Mouse (Mus musculus) embryo, embryonic 11 days (tissue): ENCODE measurements around the gene Gnb4.

Source experiments
- DNase-seq: peaks from one replicate; pipeline ENCODE4 v3.0.0-alpha.2; 2015

Gene Gnb4

DNA sequence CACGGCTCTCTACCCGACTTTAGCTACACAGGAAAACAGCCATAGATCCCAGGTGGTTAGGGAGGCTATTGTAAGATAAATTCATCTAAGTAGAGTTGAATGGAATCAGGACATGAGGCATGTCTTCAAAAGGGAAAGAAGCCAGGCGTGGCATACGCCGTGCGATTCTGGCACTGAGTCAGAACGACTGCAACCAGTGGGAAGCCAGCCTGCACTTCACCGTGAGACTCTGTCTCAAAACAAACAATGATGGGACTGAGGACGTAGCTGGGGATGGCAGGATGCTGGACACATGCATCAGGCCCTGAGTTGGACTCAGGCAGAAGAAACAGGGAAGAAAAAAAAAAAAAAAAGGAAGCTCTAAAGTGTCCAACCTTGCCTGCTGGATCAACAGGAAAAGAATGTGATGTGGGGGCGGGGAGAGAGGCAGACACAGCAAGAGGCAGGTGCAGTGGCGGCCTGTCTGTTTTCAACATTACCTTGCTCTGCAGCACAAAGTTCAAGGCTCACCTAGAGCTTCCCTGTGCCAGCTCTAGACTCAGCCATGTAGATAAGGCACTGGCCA, 4.7 kb downstream of the Gnb4 start:
- DNase-seq, result no peak

DNA sequence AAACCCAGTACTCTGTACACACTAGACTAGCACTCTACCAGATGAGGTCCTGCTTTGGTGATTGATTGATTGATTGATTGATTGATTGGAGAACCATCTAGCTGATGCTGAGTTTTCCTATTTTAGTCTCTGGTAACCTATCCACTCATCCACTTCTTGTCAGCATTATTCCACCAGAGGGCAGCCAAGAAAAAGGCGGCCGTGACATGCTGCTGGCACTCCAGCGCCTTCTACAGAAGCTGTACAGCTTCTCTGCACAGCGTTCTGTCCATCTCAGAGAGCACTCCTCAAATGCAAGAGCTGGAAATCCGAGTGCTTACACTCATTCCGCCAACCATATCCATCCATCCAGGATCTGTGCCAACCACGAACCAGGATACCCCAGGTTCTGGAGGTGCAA, 5.8 kb downstream of the Gnb4 start:
- peak; percentile 73 for DNase-seq

DNA sequence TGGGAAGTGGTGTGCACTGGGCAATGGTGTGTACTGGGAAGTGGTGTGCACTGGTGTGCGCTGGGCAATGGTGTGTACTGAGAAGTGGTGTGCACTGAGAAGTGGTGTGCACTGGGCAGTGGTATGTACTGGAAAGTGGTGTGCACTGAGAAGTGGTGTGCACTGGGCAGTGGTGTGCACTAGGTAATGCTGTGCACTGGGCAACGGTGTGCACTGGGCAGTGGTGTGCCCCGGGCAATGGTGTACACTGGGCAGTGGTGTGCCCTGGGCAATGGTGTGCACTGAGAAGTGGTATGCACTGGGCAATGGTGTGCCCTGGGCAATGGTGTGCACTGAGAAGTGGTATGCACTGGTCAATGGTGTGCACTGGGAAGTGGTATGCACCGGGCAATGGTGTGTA, 7.2 kb downstream of the Gnb4 start:
- DNase-seq, result no peak

DNA sequence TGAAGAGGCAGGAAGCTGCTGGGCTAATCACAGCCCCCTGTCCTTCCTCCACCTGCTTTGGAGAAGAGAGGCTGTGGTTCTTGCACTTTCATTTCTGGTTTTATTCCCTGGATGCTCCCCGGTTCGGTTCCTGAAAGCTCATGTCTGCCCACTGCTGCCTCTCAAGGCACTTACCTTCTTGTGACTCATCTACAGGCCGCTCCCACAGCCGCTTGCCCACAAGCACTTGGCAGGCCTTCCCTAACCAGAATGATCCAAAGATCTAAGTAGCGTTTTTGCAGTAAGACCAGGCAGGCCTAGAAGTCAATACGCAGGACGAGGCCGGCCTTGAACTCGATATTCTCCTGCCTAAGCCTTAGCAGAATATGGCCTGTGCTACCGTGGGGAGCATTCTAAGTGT, 15.3 kb downstream of the Gnb4 start:
- no peak for DNase-seq

DNA sequence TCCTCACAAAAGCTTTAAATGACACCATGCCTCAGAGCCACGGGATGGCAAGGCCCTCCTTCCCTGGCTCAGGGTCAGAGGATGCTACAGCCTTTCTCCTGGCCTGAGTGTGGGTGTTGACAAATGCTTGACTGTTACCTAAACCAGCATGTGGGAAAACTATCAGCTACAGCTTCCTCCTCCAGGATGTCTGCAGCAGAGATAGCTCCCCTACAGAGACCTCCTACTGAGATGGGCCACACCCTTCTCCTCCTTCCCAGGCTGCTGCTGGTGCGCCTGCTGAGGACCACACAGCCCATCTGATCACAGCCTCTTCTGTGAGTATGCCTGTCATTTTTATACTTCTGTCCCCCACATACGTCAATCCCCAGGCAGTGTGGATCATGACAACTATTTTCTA, 17.1 kb downstream of the Gnb4 start:
- no peak for DNase-seq

DNA sequence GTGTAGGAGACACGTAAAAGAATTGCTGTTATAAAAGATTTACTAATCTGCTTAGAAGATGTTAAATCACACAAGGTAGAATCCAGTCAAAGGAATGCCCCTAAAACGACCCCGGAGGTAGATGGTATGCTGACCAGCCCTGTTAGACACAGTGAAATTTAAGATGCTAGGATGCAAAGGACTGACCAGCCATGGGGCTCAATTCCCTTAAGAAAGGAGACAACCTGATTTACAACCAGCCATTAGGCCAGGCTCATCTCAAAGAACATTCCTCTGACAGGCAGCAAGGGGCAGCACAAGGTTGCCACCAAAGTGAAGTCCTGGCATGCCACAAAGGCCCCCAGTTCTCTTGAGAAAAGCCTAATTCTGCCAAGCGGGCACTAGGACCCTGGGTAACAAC, 21.3 kb downstream of the Gnb4 start:
- peak; percentile 20 for DNase-seq

DNA sequence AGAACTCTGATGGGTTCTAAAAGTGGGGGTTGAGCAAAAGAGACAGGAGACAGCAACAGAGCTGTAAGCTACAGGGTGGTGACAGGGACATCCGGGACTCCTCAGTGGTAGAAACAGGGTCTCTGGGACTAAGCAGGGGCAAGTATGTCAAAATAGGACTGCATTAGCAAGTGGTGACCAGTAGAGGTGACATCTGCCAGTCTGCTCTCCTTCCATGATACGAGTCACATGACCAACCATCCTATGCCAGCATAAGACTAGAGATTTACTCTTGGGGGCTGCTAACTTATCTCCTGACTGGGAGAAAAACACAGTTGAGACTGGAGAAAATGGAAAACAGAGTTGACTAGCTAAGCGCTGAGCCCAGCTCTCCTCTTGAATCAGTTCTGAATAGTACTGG, 30.1 kb downstream of the Gnb4 start:
- no peak for DNase-seq

DNA sequence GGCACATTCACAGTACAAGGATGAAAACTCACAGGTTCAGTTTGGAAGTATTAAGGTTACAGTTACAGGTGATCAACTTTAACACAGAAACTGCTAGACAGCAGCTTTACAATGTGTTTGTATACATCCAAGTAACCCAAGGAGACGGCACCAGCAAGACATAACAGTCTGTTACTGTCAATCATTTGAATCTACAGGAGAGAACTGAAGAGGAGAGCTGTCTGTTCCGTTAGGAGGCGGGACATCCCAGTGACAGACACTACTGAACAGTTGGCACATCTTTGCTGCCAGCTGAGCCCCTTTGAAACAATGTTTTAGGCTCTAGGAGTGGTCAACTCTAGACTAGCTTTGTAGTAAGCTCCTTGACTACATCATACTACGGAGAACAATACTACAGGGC, 32.9 kb downstream of the Gnb4 start:
- no peak for DNase-seq

DNA sequence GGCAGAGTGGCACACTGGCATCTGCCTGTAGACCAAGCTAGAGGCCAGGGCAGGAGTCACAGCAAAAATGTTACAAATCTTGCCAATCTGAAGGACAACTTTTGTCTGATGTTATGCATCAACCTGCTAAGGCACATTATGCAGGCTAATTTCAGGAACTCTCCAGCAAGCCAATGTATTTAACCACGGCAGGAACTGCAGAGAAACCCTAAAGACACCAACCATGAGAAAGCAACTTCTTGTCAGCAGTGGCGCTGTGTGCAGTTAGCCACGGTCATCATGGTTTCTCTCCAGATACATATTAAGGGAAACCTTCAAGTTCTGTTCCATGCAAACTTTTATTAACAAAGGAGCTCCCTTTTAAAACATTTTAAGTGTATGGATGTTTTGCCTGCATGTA, 34.5 kb downstream of the Gnb4 start:
- DNase-seq, result no peak

DNA sequence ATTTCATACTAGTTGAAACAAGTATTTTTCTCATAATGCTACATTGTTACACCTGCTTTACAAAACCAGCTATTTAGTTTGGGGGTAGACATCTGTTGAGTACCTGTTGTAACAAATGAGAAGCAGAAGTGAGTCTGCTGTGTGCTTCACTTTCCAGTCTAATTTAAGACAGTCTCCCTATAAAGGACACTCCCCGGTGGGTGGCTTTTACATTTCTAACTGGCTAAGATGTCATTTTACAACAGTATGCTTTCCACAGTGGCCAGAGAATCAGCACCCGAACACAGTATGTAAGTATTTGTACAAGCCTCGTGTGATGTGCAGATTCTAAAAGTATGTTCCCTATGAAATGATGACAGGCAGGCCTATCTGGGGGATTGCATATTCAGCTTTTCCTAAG, 35.6 kb downstream of the Gnb4 start:
- DNase-seq, result no peak

DNA sequence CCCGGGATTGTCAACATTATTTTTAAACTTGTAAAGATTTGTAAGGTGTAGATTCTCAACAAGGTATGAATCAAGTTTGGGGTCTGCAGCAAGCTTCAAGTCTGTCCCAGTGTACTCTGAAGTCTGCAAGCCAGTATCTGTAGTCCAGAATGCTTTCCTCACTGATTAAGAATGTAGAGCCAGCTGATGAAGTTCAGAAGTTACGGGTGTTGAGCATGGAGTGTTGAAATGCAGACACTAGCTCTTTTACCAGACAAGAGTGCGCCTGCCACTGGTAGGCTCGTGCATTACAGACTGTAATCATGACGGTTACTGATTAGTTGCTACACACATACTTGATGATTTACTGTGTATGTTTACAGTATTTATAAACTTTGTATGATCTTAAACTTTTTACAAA, 37.6 kb downstream of the Gnb4 start:
- DNase-seq, result no peak

DNA sequence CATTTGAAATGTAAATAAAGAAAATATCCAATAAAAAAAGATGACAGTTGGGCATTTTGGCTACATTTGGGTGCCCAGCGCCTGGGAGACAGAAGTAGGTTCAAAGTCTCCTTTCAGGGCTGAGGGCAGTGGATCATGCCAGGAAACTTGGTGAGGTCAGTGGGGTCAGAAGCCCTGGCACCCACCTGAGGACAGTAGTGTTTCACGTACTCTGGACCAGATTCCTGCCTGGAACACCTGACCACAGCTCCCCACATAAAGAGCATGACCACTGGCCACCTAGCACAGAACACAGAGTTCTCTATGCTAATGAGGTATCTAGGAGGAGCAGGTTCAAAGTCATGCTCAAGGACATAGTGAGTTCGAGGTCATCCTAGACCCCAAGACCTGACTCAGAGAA, 41.2 kb downstream of the Gnb4 start:
- no peak for DNase-seq

DNA sequence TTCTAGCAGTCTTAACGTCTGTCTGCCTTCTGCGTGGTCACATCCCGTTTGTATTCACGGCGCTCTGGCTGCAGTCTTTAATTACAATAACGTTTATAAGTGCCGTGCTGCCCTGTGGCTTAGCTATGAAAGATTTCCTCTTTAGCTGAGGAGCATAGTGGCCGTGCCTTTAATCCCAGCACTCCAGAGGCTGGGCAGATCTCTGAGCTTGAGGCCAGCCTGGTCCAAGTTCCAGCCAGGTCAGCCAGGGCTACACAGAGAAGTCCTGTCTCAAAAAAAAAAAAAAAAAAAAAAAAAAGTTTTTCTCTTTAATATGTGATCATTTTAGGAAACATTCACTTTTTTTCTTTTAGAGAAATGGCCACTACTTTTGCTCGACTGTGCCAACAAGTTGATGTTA, 42.5 kb downstream of the Gnb4 start:
- no peak for DNase-seq

DNA sequence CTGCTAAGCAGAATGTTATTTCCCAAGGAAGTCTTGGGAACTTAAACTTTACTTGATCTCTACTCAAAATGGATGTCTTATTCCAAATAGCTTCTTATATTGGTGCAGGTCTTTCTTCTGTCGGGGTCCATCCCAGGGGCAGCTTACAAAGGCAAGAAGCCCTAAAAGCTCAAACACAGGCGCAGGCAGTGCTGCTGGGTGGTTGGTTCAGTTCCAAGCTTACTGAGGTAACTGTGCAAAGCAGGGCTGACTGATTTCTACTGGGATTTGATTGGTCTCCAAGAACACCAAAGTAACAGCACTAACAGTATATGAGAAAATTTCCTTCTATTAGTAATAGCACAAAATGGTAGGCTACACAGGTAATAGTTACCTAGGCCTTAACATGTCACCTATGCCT, 43.3 kb downstream of the Gnb4 start:
- no peak for DNase-seq

DNA sequence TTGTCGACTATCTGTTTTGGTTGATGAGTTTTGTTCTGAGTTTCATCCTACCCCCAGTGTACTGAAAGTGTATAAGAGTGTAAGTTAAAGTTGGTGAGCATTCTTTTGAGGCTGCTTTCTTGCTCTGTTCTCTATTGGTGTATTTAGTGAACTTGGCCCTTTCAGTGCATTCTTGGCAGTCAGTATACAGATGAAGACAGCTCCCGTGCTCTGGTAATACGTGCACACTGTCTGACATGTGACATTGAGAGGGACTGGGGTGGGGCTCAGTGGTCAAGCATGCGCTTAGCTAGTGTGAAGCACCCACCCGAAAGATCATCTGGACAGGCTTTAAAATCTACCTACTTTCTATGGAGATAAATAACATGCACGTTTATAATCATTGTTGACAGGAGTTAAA, 53.0 kb downstream of the Gnb4 start:
- no peak for DNase-seq

DNA sequence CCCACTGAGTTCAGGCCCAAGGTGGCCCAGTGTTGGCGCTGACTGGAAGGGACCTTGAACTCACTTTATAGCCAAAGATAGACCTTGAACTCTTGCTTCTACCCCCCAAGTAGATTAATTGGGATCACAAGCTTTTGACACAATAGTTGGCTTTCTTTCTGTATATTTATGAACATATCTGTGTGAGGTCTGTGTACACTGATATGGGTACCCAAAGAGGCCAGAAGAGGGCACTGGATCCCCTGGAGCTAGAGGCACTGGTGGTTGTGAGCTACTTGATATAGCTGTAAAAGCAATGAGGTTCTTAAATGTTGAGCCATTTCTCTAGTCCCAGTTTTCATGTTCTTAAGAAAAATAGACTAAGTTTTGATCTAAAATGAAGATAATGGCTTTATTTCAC, 63.3 kb downstream of the Gnb4 start:
- DNase-seq, result peak; percentile 21

DNA sequence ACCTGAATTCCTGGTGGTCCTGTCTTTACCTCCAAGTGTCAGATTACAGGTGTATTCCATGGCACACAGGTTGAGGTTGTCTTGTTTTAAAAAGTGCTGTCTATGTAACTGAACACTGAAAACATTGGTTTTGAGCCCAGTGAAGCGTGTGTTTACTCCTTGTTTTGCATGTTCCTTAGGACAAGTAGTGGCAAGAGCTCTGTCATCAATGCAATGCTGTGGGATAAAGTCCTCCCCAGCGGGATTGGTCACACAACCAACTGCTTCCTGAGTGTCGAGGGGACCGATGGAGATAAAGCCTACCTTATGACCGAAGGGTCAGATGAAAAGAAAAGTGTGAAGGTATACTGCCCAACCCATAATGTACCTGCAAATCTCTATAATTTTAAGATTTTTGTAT, 78.3 kb downstream of the Gnb4 start:
- DNase-seq, result no peak

DNA sequence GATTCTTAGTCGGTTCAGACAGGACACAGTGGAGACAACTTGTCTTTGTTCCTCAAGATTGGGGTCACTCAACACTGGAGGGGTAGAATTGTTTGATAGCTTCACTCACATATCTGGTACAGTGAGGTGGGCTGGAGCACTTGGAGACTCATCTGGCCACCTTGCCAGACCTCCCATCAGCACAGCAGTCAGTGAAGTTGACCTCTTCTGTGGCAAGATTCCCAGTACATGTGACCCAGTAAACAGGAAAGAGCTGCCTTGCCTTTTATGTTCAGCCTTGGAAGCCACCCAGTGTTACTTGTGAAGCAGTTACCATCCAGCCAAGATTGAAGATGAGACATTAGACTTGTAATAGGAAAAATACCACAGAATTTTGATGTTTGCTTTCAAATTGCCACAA, 78.8 kb downstream of the Gnb4 start:
- DNase-seq, result no peak

DNA sequence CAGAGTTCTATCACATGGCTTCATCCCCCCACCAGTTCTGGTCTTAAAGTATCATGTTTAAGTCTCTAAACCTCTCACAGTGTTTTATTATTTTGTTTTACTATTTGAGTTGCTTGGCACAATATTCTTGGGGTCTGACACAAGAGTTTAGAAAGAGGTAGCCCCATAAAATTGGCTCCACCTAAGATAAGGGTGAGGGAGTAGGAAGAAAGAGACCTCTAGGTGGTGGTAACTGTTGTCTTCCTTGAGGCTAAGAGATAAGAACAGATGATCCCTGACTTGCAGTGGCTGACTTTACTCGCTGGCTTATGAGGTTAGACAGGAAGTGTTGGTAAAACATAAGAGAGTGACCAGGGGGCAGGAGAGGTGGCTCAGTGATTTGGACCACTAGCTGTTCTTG, 80.7 kb downstream of the Gnb4 start:
- DNase-seq, result no peak
